Mouse (Mus musculus) hindbrain, embryonic 12.5 days (tissue): ENCODE results near the gene Rab4b. TPM values are rescaled to one million over a fixed set of nuclear protein-coding genes. Genes with fewer than 3 reads are reported as not detected.
A peak's percentile ranks its signal among the peaks of the same experiment; 100 is the strongest.

Experiments
- ATAC-seq: fragments of 200-750 bp; cut with Nextera tagmentation; 2 replicates; pipeline ENCODE4 v1.8.0; 2017; ENCODE audit warnings: moderate TSS enrichment; ENCODE audit not compliant: low FRiP score
- H3K27ac ChIP-seq: fragments of 300-500 bp; sonication (generic); 2 replicates; pipeline ENCODE4 v1.5.1; 2016; ENCODE audit warnings: mild to moderate bottlenecking
- H3K27me3 ChIP-seq: fragments of 300-500 bp; sonication (generic); 2 replicates; pipeline ENCODE4 v1.6.1; 2016; ENCODE audit warnings: mild to moderate bottlenecking
- H3K36me3 ChIP-seq: fragments of 300-500 bp; sonication (generic); 2 replicates; pipeline ENCODE4 v1.6.1; 2016; ENCODE audit warnings: mild to moderate bottlenecking
- H3K4me1 ChIP-seq: fragments of 300-500 bp; sonication (generic); 2 replicates; pipeline ENCODE4 v1.6.1; 2016
- H3K4me2 ChIP-seq: fragments of 300-500 bp; sonication (generic); replicated peaks from 2 replicates; pipeline ENCODE4 v1.6.1; 2016; ENCODE audit warnings: mild to moderate bottlenecking
- H3K4me3 ChIP-seq: fragments of 300-500 bp; sonication (generic); 2 replicates; pipeline ENCODE4 v1.5.1; 2016; ENCODE audit warnings: mild to moderate bottlenecking
- H3K9ac ChIP-seq: fragments of 300-500 bp; sonication (generic); 2 replicates; pipeline ENCODE4 v1.6.1; 2016; ENCODE audit warnings: mild to moderate bottlenecking, moderate library complexity
- H3K9me3 ChIP-seq: fragments of 300-500 bp; sonication (generic); replicated peaks from 2 replicates; pipeline ENCODE4 v1.6.1; 2016; ENCODE audit warnings: mild to moderate bottlenecking
- WGBS: fragments of 180-500 bp; shearing (Covaris S2); methylation state at CpG from one replicate; pipeline ENCODE4 v1.1.7; 2016; 5-methylcytosine and 5-hydroxymethylcytosine counted together
- polyA plus RNA-seq: library from polyadenylated mRNA; unstranded; fragments of >200 nt; fragmentation: Nextera tagmentation; extraction: Ambion mirVana; gene quantifications from 2 replicates; pipeline ENCODE4 v1.2.1, GENCODE M21; 2016

The Rab4b gene
- polyA plus RNA-seq, 1 experiment from 2014 or later = 86.6 TPM

GRCm38 (mm10) chr7:27198779-27199178 is 20.1 kb upstream of the Rab4b start:
- Histone ChIP-seq H3K9ac (no peak overlapping the region), H3K27me3 (no peaks in the 10 kb centered on the region), H3K27ac (no peak overlapping the region), H3K9me3 (no peaks in the 10 kb centered on the region), H3K4me1 (peaks cover 15% of the 10 kb centered on the region), H3K36me3 (peaks cover 30% of the 10 kb centered on the region), H3K4me2 (no peak overlapping the region), H3K4me3 (no peak overlapping the region)
- no peak for ATAC-seq
- WGBS = 95% methylated on average over 8 of the region's 8 CpGs

- no peak for ATAC-seq
- Histone ChIP-seq H3K27me3 (no peaks in the 10 kb centered on the region), H3K4me3 (no peak overlapping the region), H3K27ac (no peak overlapping the region), H3K9ac (no peak overlapping the region), H3K4me1 (peaks cover 19% of the 10 kb centered on the region), H3K4me2 (no peak overlapping the region), H3K36me3 (peaks cover 30% of the 10 kb centered on the region), H3K9me3 (no peaks in the 10 kb centered on the region)
Observed at GRCm38 (mm10) chr7:27198355-27198754, 19.7 kb upstream of the Rab4b start.

- no peak for ATAC-seq
- WGBS = 91% methylated on average over 8 of the region's 8 CpGs
- Histone ChIP-seq H3K27me3 (no peaks in the 10 kb centered on the region), H3K27ac (no peak overlapping the region), H3K4me3 (no peak overlapping the region), H3K9me3 (no peaks in the 10 kb centered on the region), H3K4me1 (peaks cover 21% of the 10 kb centered on the region), H3K9ac (no peak overlapping the region), H3K36me3 (peaks cover 30% of the 10 kb centered on the region), H3K4me2 (no peak overlapping the region)
Observed at GRCm38 (mm10) chr7:27197634-27198033, 18.9 kb upstream of the Rab4b start.

DNA sequence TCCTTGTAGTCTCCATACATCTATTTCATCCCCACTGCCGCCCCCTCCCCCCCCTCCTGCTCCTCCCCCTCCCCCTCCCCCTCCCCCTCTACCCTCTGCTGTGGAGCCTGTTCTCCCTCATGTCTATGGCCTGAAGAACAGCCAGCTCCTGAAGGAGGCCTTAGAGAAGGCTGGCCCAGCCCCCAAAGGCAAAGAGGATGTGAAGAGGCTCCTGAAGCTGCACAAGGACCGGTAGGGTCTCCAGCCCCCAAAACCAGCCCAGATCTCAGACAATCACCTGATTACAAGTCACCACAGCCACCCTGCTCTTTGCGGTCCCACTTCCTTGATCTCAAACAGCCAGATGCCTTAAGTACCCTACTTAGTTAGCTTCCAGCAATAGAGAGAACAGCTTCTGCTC is 18.4 kb upstream of the Rab4b start:
- H3K27me3 ChIP-seq = no peaks in the 10 kb centered on the region
- no peak overlapping the region for H3K27ac ChIP-seq
- no peak overlapping the region for H3K4me2 ChIP-seq
- no peak overlapping the region for H3K9ac ChIP-seq
- 72% methylated on average over 3 of the region's 3 CpGs for WGBS
- peaks cover 21% of the 10 kb centered on the region for H3K4me1 ChIP-seq
- no peaks in the 10 kb centered on the region for H3K9me3 ChIP-seq
- no peak for ATAC-seq
- H3K36me3 ChIP-seq = peaks cover 30% of the 10 kb centered on the region
- H3K4me3 ChIP-seq = no peak overlapping the region

- Histone ChIP-seq H3K4me1 (peaks cover 21% of the 10 kb centered on the region), H3K4me2 (peak within 1 kb of the TSS; percentile 91)
Observed at GRCm38 (mm10) chr7:27195681-27196611, 17.2 kb upstream of the Rab4b start, which contains the start of the genes BC024978 and Snrpa. Gene BC024978, plus strand, starts transcription at chr7:27195781. Gene Snrpa, minus strand, starts transcription at chr7:27196271.

GRCm38 (mm10) chr7:27193731-27194130 is 15.0 kb upstream of the Rab4b start:
- peaks cover 21% of the 10 kb centered on the region for H3K4me1 ChIP-seq
- peaks cover 53% of the 10 kb centered on the region for H3K36me3 ChIP-seq
- H3K9ac ChIP-seq = peak overlapping the region; percentile 18; the same call in 1 of the 2 replicates
- H3K4me3 ChIP-seq = no peak overlapping the region
- H3K27me3 ChIP-seq = no peaks in the 10 kb centered on the region
- peak overlapping the region; percentile 25 for H3K4me2 ChIP-seq
- H3K27ac ChIP-seq = no peak overlapping the region
- no peaks in the 10 kb centered on the region for H3K9me3 ChIP-seq
- 91% methylated on average over 4 of the region's 4 CpGs for WGBS
- no peak for ATAC-seq

More at GRCm38 (mm10) chr7:27195681-27196611, 17.2 kb upstream of the Rab4b start, which contains the start of the genes BC024978 and Snrpa:
- Histone ChIP-seq H3K27ac (peak within 1 kb of the TSS; percentile 97), H3K9ac (peak within 1 kb of the TSS; percentile 85), H3K4me3 (peak within 1 kb of the TSS; percentile 85), H3K27me3 (no peaks in the 10 kb centered on the region), H3K36me3 (peaks cover 34% of the 10 kb centered on the region), H3K9me3 (no peaks in the 10 kb centered on the region)
- WGBS = 1% methylated on average over 64 of the region's 64 CpGs
- ATAC-seq = peak; percentile 99

DNA sequence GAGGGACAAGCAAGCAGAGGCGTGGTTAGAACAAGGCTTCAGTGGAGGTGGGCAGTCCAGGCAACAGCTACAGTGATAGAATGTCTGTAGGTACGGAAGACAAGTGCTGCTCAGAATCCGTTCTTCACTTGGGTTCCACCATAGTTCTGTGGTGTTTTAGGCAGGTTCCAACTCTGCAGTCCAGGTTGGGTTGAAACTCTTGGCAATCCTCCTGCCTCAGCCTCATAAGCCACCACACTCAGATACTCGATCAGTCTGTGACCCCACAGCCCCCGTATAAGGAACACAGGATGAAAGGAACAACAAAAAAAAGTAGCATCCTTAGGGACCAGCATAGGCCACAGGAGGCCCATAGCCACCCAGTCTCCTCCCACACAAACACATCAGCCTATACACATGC is 13.7 kb upstream of the Rab4b start:
- no peak for ATAC-seq
- Histone ChIP-seq H3K9me3 (no peaks in the 10 kb centered on the region), H3K4me2 (no peak overlapping the region), H3K36me3 (peaks cover 66% of the 10 kb centered on the region), H3K4me1 (peaks cover 21% of the 10 kb centered on the region), H3K9ac (no peak overlapping the region), H3K27me3 (no peaks in the 10 kb centered on the region), H3K27ac (no peak overlapping the region), H3K4me3 (no peak overlapping the region)
- WGBS = 95% methylated on average over 5 of the region's 5 CpGs

- Histone ChIP-seq H3K4me1 (peaks cover 10% of the 10 kb centered on the region), H3K4me3 (no peak overlapping the region), H3K9ac (no peak overlapping the region), H3K27ac (no peak overlapping the region), H3K27me3 (no peaks in the 10 kb centered on the region), H3K4me2 (no peak overlapping the region), H3K9me3 (no peaks in the 10 kb centered on the region), H3K36me3 (peaks cover 96% of the 10 kb centered on the region)
- WGBS = 93% methylated on average over 10 of the region's 10 CpGs
- peak; percentile 47; the same call in 1 of the 2 replicates for ATAC-seq
Observed at GRCm38 (mm10) chr7:27189271-27189931, 10.7 kb upstream of the Rab4b start.

DNA sequence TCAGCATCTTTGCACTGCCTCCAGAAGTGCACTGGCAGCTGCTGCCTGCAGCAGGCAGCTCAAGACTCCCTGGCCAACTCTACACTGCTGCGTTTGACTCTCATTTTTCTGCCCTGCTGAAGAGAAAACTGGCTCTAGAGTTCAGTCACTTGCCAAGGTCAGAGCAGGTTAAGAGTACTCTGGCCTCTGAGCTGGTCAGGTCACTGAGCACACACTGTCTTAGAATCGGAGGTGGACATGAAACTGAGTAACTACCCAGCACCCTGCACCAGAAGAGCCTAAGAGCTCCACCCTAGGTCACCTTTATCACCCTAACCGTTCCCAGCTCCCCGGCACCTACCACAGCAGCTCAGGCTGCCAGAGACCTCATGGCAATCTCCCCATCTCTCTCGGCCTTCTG is 7.3 kb upstream of the Rab4b start:
- no peak for ATAC-seq
- Histone ChIP-seq H3K9ac (no peak overlapping the region), H3K4me2 (no peak overlapping the region), H3K4me3 (no peak overlapping the region), H3K36me3 (peaks cover 78% of the 10 kb centered on the region), H3K27me3 (no peaks in the 10 kb centered on the region), H3K9me3 (no peaks in the 10 kb centered on the region), H3K27ac (no peak overlapping the region), H3K4me1 (no peaks in the 10 kb centered on the region)
- WGBS = 94% methylated on average over 5 of the region's 5 CpGs

- Histone ChIP-seq H3K9ac (no peak overlapping the region), H3K4me2 (no peak overlapping the region), H3K27ac (no peak overlapping the region), H3K36me3 (peaks cover 68% of the 10 kb centered on the region), H3K4me3 (no peak overlapping the region), H3K9me3 (no peaks in the 10 kb centered on the region), H3K27me3 (no peaks in the 10 kb centered on the region), H3K4me1 (0 out of 2 replicates have a peak, but pooled peaks cover 2% of the 10 kb centered on the region)
- no peak for ATAC-seq
- WGBS = 72% methylated on average over 3 of the region's 3 CpGs
Observed at GRCm38 (mm10) chr7:27184964-27185363, 6.3 kb upstream of the Rab4b start.

GRCm38 (mm10) chr7:27182498-27182897 is 3.8 kb upstream of the Rab4b start:
- Histone ChIP-seq H3K27me3 (no peaks in the 10 kb centered on the region), H3K4me3 (no peak overlapping the region), H3K36me3 (peaks cover 43% of the 10 kb centered on the region), H3K27ac (no peak overlapping the region), H3K9me3 (no peaks in the 10 kb centered on the region), H3K4me1 (peaks cover 11% of the 10 kb centered on the region), H3K9ac (no peak overlapping the region), H3K4me2 (no peak overlapping the region)
- WGBS = 86% methylated on average over 1 of the region's 1 CpGs
- no peak for ATAC-seq
